Mouse (Mus musculus): ENCODE measurements around the gene Gm45717. TPM values are rescaled to one million over a fixed set of nuclear protein-coding genes. Genes with fewer than 3 reads are reported as not detected.

The Gm45717 gene
- polyA plus RNA-seq, 1 experiment, result not detected

GRCm38 (mm10) chr7:140955342-140955741, 395 bp downstream of the Gm45717 start:
- peak overlapping the region; percentile 100 for H3K4me3 ChIP-seq (replicated peaks; ENCODE audit: extremely low read depth, low read depth, low read length)
- no peak for DNase-seq
- 0% methylated on average over 17 of the region's 17 CpGs for WGBS
- TF ChIP-seq POLR2A (IDR thresholded peaks at IDR 0.05; ENCODE audit: borderline replicate concordance, extremely low read depth, low read depth, low read length), result no peak
- no peak for TF ChIP-seq CTCF (IDR thresholded peaks at IDR 0.05; ENCODE audit: insufficient read depth, low read length)
- H3K4me1 ChIP-seq (ENCODE audit: control insufficient read depth, insufficient read depth, low read length), result peaks cover 36% of the 10 kb centered on the region

- TF ChIP-seq CTCF (IDR thresholded peaks at IDR 0.05; ENCODE audit: insufficient read depth, low read length) (no peak), POLR2A (IDR thresholded peaks at IDR 0.05; ENCODE audit: borderline replicate concordance, extremely low read depth, low read depth, low read length) (no peak)
- 2% methylated on average over 9 of the region's 9 CpGs for WGBS
- Histone ChIP-seq H3K4me1 (ENCODE audit: control insufficient read depth, insufficient read depth, low read length) (peaks cover 38% of the 10 kb centered on the region), H3K4me3 (replicated peaks; ENCODE audit: extremely low read depth, low read depth, low read length) (peak overlapping the region; percentile 43)
- DNase-seq, result no peak
Measured at GRCm38 (mm10) chr7:140954733-140955071, 1.0 kb downstream of the Gm45717 start.

GRCm38 (mm10) chr7:140953800-140954732, 1.7 kb downstream of the Gm45717 start:
- no peak for DNase-seq
- 17% methylated on average over 15 of the region's 15 CpGs for WGBS
- Histone ChIP-seq H3K4me3 (replicated peaks; ENCODE audit: extremely low read depth, low read depth, low read length) (peak overlapping the region; percentile 43), H3K4me1 (ENCODE audit: control insufficient read depth, insufficient read depth, low read length) (peaks cover 37% of the 10 kb centered on the region)
- TF ChIP-seq CTCF (IDR thresholded peaks at IDR 0.05; ENCODE audit: insufficient read depth, low read length), result no peak
- TF ChIP-seq POLR2A (IDR thresholded peaks at IDR 0.05; ENCODE audit: borderline replicate concordance, extremely low read depth, low read depth, low read length), result peak; percentile 44; the same call in 1 of the 2 replicates

- no peak for TF ChIP-seq CTCF (IDR thresholded peaks at IDR 0.05; ENCODE audit: insufficient read depth, low read length)
- TF ChIP-seq POLR2A (IDR thresholded peaks at IDR 0.05; ENCODE audit: borderline replicate concordance, extremely low read depth, low read depth, low read length), result no peak
- WGBS, result 39% methylated on average over 11 of the region's 11 CpGs
- peak overlapping the region; percentile 6 for H3K4me3 ChIP-seq (replicated peaks; ENCODE audit: extremely low read depth, low read depth, low read length)
Measured at GRCm38 (mm10) chr7:140953133-140953532, 2.6 kb downstream of the Gm45717 start.

GRCm38 (mm10) chr7:140952441-140952840, 3.3 kb downstream of the Gm45717 start:
- 64% methylated on average over 7 of the region's 7 CpGs for WGBS
- no peak overlapping the region for H3K4me3 ChIP-seq (replicated peaks; ENCODE audit: extremely low read depth, low read depth, low read length)
- TF ChIP-seq POLR2A (IDR thresholded peaks at IDR 0.05; ENCODE audit: borderline replicate concordance, extremely low read depth, low read depth, low read length) (no peak), CTCF (IDR thresholded peaks at IDR 0.05; ENCODE audit: insufficient read depth, low read length) (no peak)
- DNase-seq, result no peak
- peaks cover 40% of the 10 kb centered on the region for H3K4me1 ChIP-seq (ENCODE audit: control insufficient read depth, insufficient read depth, low read length)

More at GRCm38 (mm10) chr7:140953133-140953532, 2.6 kb downstream of the Gm45717 start:
- DNase-seq, result no peak
- H3K4me1 ChIP-seq (ENCODE audit: control insufficient read depth, insufficient read depth, low read length), result peaks cover 40% of the 10 kb centered on the region

GRCm38 (mm10) chr7:140951765-140952164, 4.0 kb downstream of the Gm45717 start:
- no peak for DNase-seq
- no peak for TF ChIP-seq CTCF (IDR thresholded peaks at IDR 0.05; ENCODE audit: insufficient read depth, low read length)
- TF ChIP-seq POLR2A (IDR thresholded peaks at IDR 0.05; ENCODE audit: borderline replicate concordance, extremely low read depth, low read depth, low read length), result no peak
- Histone ChIP-seq H3K4me3 (replicated peaks; ENCODE audit: extremely low read depth, low read depth, low read length) (no peak overlapping the region), H3K4me1 (ENCODE audit: control insufficient read depth, insufficient read depth, low read length) (peaks cover 44% of the 10 kb centered on the region)
- 55% methylated on average over 6 of the region's 6 CpGs for WGBS

- 26% methylated on average over 8 of the region's 8 CpGs for WGBS
- Histone ChIP-seq H3K4me1 (ENCODE audit: control insufficient read depth, insufficient read depth, low read length) (peaks cover 45% of the 10 kb centered on the region), H3K4me3 (replicated peaks; ENCODE audit: extremely low read depth, low read depth, low read length) (peak overlapping the region; percentile 17)
- DNase-seq, result no peak
- TF ChIP-seq CTCF (IDR thresholded peaks at IDR 0.05; ENCODE audit: insufficient read depth, low read length) (no peak), POLR2A (IDR thresholded peaks at IDR 0.05; ENCODE audit: borderline replicate concordance, extremely low read depth, low read depth, low read length) (peak; percentile 29; the same call in 1 of the 2 replicates)
Measured at GRCm38 (mm10) chr7:140951051-140951450, 4.7 kb downstream of the Gm45717 start.

- Histone ChIP-seq H3K4me3 (replicated peaks; ENCODE audit: extremely low read depth, low read depth, low read length) (no peak within 1 kb of the TSS), H3K4me1 (ENCODE audit: control insufficient read depth, insufficient read depth, low read length) (peaks cover 43% of the 10 kb centered on the region)
- 90% methylated on average over 16 of the region's 16 CpGs for WGBS
Measured at GRCm38 (mm10) chr7:140949824-140950530, 5.8 kb downstream of the Gm45717 start, which contains the start of gene Ifitm5. Gene Ifitm5 (minus strand): TSS chr7:140950291.

GRCm38 (mm10) chr7:140949255-140949654, 6.5 kb downstream of the Gm45717 start:
- Histone ChIP-seq H3K4me3 (replicated peaks; ENCODE audit: extremely low read depth, low read depth, low read length) (no peak overlapping the region), H3K4me1 (ENCODE audit: control insufficient read depth, insufficient read depth, low read length) (peaks cover 43% of the 10 kb centered on the region)
- DNase-seq, result no peak
- WGBS, result 82% methylated on average over 6 of the region's 6 CpGs
- no peak for TF ChIP-seq CTCF (IDR thresholded peaks at IDR 0.05; ENCODE audit: insufficient read depth, low read length)
- TF ChIP-seq POLR2A (IDR thresholded peaks at IDR 0.05; ENCODE audit: borderline replicate concordance, extremely low read depth, low read depth, low read length), result no peak

More at GRCm38 (mm10) chr7:140949824-140950530, 5.8 kb downstream of the Gm45717 start, which contains the start of gene Ifitm5:
- TF ChIP-seq POLR2A (IDR thresholded peaks at IDR 0.05; ENCODE audit: borderline replicate concordance, extremely low read depth, low read depth, low read length) (no peak), CTCF (IDR thresholded peaks at IDR 0.05; ENCODE audit: insufficient read depth, low read length) (no peak)
- DNase-seq, result no peak
